Mouse (Mus musculus): ENCODE data around the gene Nccrp1. TPM values are rescaled to one million over a fixed set of nuclear protein-coding genes. Genes with fewer than 3 reads are reported as not detected.

Nccrp1 gene
- polyA plus RNA-seq (2012; rRNA removed) = 0.10 and 0.20 TPM in 2 replicates

GRCm38 (mm10) chr7:28547154-28547553 is at the start of gene Nccrp1:
TSS of gene Nccrp1 (minus strand) at chr7:28547254.

DNA sequence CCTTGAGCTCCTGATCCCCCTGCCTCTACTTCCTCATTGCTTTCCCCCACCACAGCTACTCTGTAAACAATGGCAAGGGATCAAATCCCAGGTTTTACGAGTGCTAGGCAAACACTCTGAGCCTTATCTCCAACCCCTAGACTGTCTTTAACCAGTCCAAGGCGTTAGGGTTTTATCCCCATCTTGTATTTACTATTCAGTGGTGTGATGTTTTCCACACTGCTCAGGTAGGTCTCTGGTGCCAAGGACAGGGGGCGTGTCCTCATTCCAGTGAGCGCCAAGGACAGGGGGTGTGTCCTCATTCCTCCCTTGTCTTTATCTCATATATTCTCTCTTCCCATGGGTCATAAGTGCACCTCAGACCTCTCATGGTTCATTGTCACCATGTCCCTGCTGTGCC is 6.5 kb downstream of the Nccrp1 start, which contains the start of gene Sycn:
Gene Sycn, plus strand, starts transcription at position 360 of the 400 bp plus-strand sequence.

DNA sequence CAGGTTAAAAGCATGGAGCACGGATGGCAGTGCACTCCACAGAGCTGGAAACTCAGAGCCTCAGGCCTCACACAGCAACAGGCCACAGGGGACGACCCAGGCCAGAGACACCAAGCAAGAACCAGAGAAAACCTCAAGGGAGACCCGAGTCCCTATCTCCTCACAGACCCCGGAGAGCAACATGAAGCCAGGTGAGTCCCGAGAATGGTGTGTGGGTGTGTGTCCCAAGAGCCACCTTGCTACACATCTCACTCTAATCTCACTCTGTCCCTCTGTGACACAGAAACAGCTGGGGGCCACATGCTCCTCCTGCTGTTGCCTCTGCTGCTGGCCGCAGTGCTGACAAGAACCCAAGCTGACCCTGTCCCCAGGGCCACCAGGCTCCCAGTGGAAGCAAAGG is 24.5 kb downstream of the Nccrp1 start, which contains the start of gene Ifnl3:
Gene Ifnl3, plus strand, starts transcription at position 301 of the 400 bp plus-strand sequence.

DNA sequence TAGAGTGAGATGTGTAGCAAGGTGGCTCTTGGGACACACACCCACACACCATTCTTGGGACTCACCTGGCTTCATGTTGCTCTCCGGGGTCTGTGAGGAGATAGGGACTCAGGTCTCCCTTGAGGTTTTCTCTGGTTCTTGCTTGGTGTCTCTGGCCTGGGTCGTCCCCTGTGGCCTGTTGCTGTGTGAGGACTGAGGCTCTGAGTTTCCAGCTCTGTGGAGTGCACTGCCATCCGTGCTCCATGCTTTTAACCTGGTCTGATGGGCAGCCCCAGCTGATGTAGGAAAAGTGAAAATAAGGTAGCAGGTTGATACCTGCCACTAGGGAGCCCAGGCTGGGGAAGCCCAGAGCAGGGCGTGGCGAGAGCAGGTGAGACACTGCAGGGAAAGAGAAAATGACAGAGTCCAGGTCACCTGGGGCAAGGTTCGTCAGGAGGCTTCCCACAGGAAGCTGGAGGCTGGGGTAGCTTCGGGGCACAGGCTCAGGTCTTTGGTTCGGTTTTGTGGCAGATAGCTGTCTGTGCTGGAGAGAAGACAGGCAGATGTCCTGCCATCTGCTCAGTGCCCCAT is 36.6 kb downstream of the Nccrp1 start, which contains the start of gene Ifnl2:
Gene Ifnl2, minus strand, starts transcription at position 51 of the 570 bp plus-strand sequence.

Other genes starting within 250 kb of the Nccrp1 start
- gene Dll3, start 245.0 kb downstream of the Nccrp1 start, polyA plus RNA-seq (2012; rRNA removed) = 25.5 and 33.0 TPM in 2 replicates
- 99.0 and 110 TPM in 2 replicates for gene Timm50, start 235.2 kb downstream of the Nccrp1 start, polyA plus RNA-seq (2012; rRNA removed)
- 122 and 126 TPM in 2 replicates for gene Supt5, start 208.5 kb downstream of the Nccrp1 start, polyA plus RNA-seq (2012; rRNA removed)
- 1,327 and 1,353 TPM in 2 replicates for gene Rps16, start 196.6 kb downstream of the Nccrp1 start, polyA plus RNA-seq (2012; rRNA removed)
- 29.3 and 33.4 TPM in 2 replicates for gene Plekhg2, start 174.7 kb downstream of the Nccrp1 start, polyA plus RNA-seq (2012; rRNA removed)
- gene Zfp36, start 167.0 kb downstream of the Nccrp1 start, polyA plus RNA-seq (2012; rRNA removed) = 4.3 and 6.1 TPM in 2 replicates
- 46.6 and 46.8 TPM in 2 replicates for gene Med29, start 154.5 kb downstream of the Nccrp1 start, polyA plus RNA-seq (2012; rRNA removed)
- 111 and 114 TPM in 2 replicates for gene Paf1, start 154.3 kb downstream of the Nccrp1 start, polyA plus RNA-seq (2012; rRNA removed)
- gene Gmfg, start 109.8 kb downstream of the Nccrp1 start, polyA plus RNA-seq (2012; rRNA removed) = 5.3 and 6.4 TPM in 2 replicates
- gene Lrfn1, start 95.3 kb downstream of the Nccrp1 start, polyA plus RNA-seq (2012; rRNA removed) = 40.4 and 41.7 TPM in 2 replicates
- not detected in 2 replicates for gene Ifnl2, start 36.8 kb downstream of the Nccrp1 start, polyA plus RNA-seq (2012; rRNA removed)
- gene Ifnl3, start 24.4 kb downstream of the Nccrp1 start, polyA plus RNA-seq (2012; rRNA removed) = not detected in 2 replicates
- gene Sycn, start 6.4 kb downstream of the Nccrp1 start, polyA plus RNA-seq (2012; rRNA removed) = not detected in 2 replicates
- gene Samd4b, start 50.9 kb upstream of the Nccrp1 start, polyA plus RNA-seq (2012; rRNA removed) = 66.8 and 66.9 TPM in 2 replicates
- gene Pak4, start 50.9 kb upstream of the Nccrp1 start, polyA plus RNA-seq (2012; rRNA removed) = 20.4 and 22.5 TPM in 2 replicates
- 0.05 and 0.28 TPM in 2 replicates for gene Acp7, start 84.1 kb upstream of the Nccrp1 start, polyA plus RNA-seq (2012; rRNA removed)
- gene Fbxo27, start 145.6 kb upstream of the Nccrp1 start, polyA plus RNA-seq (2012; rRNA removed) = 15.2 and 21.5 TPM in 2 replicates
- 3.9 and 9.2 TPM in 2 replicates for gene Fbxo17, start 169.6 kb upstream of the Nccrp1 start, polyA plus RNA-seq (2012; rRNA removed)
- gene Mrps12, start 194.6 kb upstream of the Nccrp1 start, polyA plus RNA-seq (2012; rRNA removed) = 76.2 and 79.2 TPM in 2 replicates
- 24.8 and 27.0 TPM in 2 replicates for gene Sars2, start 194.7 kb upstream of the Nccrp1 start, polyA plus RNA-seq (2012; rRNA removed)
- gene Ccer2, start 208.9 kb upstream of the Nccrp1 start, polyA plus RNA-seq (2012; rRNA removed) = 0.38 and 1.3 TPM in 2 replicates
- gene Sirt2, start 219.5 kb upstream of the Nccrp1 start, polyA plus RNA-seq (2012; rRNA removed) = 122 and 125 TPM in 2 replicates
- gene Nfkbib, start 220.3 kb upstream of the Nccrp1 start, polyA plus RNA-seq (2012; rRNA removed) = 37.7 and 39.0 TPM in 2 replicates
- gene Rinl, start 241.7 kb upstream of the Nccrp1 start, polyA plus RNA-seq (2012; rRNA removed) = 1.2 and 1.6 TPM in 2 replicates